Mouse (Mus musculus): ENCODE measurements around the gene Arfgap3. TPM values are rescaled to one million over a fixed set of nuclear protein-coding genes. Genes with fewer than 3 reads are reported as not detected.

Gene Arfgap3
- total RNA-seq, 1 experiment from 2014 or later, result 19.9 TPM

- peak; percentile 49 for DNase-seq
Measured at GRCm38 (mm10) chr15:83252060-83252459, 98.0 kb downstream of the Arfgap3 start.

DNA sequence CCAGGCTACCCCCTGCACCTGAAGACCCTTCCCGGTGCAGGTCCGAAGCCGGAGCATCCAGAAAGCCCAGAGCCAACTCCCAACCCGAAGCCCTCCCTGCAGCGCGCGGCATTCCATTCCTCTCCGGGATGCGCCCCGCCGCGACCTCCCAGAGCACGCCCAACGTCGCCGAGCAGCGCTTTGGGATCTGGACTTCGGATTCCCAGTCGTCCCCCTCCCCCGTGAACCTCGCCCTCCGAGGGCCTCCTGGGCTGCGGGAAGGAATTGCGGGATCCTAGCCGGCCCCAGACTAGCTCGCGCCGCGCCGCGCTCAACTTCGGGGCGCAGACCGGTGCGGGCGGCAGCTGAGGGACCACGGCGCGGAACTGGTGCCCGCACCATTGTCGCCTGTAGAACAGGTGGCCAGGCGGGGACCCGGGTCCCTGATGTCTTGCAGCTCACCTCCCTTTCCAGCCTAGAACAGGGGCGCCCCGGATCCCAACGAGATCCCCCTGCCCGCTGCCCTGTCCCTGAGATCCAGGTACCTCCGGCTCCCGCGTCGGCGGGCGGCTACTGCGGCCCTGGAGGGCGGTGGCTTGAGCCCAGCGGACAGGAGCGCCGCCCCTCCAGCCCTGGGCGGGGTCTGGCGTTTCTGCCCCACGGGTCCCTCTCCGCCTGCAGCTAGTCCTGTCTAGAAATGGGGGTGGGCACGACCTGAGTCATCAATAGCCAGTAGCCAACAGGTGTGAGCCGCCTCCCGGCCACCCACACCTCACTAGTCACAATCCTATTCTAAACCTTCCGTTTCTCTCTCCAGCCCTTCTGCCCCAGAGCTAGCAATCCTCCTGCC is 98.7 kb downstream of the Arfgap3 start, which contains the start of gene A4galt:
A4galt (minus strand) TSS at position 599 of the 829 bp plus-strand sequence.
- peak; percentile 69 for DNase-seq

- no peak for DNase-seq
Measured at GRCm38 (mm10) chr15:83250651-83251175, 99.3 kb downstream of the Arfgap3 start.

Other genes starting within 250 kb of the Arfgap3 start
- gene Rrp7a, start 227.4 kb downstream of the Arfgap3 start, total RNA-seq (2021), result 95.0 and 99.4 TPM in 2 replicates
- gene Poldip3, start 200.9 kb downstream of the Arfgap3 start, total RNA-seq (2021), result 87.6 and 97.0 TPM in 2 replicates
- 206 and 217 TPM in 2 replicates for gene Cyb5r3, start 177.7 kb downstream of the Arfgap3 start, total RNA-seq (2021)
- 10.1 and 12.5 TPM in 2 replicates for gene A4galt, start 98.5 kb downstream of the Arfgap3 start, total RNA-seq (2021)
- 74.1 and 84.3 TPM in 2 replicates for gene Pacsin2, start 114.4 kb upstream of the Arfgap3 start, total RNA-seq (2021)
- 6.6 and 7.1 TPM in 2 replicates for gene Ttll1, start 160.6 kb upstream of the Arfgap3 start, total RNA-seq (2021)
- 7.1 and 8.4 TPM in 2 replicates for gene Bik, start 176.6 kb upstream of the Arfgap3 start, total RNA-seq (2021)
- 344 and 362 TPM in 2 replicates for gene Tspo, start 213.3 kb upstream of the Arfgap3 start, total RNA-seq (2021)
- 34.6 and 41.1 TPM in 2 replicates for gene Mcat, start 213.5 kb upstream of the Arfgap3 start, total RNA-seq (2021)
- gene Ttll12, start 244.9 kb upstream of the Arfgap3 start, total RNA-seq (2021), result 22.3 and 22.6 TPM in 2 replicates

Data from adrenal gland, postnatal 14 days (tissue).